In the genomic region with DNA sequence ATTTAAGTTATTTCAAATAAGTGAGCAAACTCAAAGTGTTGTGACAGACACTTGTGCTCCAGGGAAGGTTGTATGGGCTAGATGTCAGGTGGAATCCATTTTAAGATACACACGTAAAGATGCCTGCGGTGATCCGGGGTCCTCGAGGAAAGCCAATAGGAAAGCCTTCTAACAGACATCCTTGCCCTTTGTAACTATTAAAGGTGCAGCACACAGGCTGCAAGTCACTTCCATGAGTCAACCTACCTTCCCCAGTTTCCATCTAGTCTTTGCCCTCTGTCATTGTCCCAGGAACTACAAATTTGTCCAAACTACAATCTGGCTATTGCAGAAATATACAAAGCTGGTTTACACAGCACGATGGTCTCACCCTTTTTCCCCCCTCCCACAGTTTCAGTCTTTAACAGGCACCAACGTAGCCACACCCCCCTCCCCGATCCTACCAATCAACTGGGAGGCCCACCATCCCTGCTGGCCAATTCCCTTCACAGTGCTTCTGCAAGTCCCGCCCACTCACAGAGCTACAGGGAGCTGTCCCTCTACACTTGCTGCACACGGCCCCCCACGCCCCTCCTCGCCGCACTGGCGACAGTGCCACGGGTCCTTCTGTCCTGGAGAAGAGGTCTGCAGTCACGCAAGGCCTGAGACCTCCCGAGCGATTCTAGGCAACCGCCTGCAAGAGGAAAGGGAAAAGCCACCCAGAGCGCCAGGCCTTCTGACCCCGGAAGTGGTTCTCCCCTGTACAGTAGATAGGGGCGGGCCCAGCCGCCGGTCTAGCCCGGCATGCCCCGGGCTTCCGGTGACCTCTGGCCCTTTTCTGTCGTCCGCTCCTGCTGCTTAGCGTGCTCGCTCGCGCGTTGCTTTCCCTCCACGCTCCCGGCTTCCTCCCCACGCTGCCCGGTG, we compare ENCODE assay signal across 7 mouse cellular contexts. TPM values are rescaled to one million over a fixed set of nuclear protein-coding genes. Genes with fewer than 3 reads are reported as not detected.
DNase-seq lines count a peak whose midpoint lies in the region; ATAC-seq lines count a peak whose summit lies in the region.

A gene (plus strand): TSS at position 791 of the 903 bp plus-strand sequence.

- H3K4me3 ChIP-seq in intestine, embryonic 16.5 days (ENCODE audit: low read length), result peak within 1 kb of the TSS; percentile 80
- peak within 1 kb of the TSS; percentile 86 for H3K4me3 ChIP-seq in midbrain, embryonic 11.5 days (ENCODE audit: low read depth, low read length)

- ATAC-seq in intestine, embryonic 16.5 days, result peak; percentile 99
- peak; percentile 99 for ATAC-seq in midbrain, embryonic 11.5 days (ENCODE audit: low FRiP score)

- intact Hi-C loops in left cerebral cortex, postnatal 36 days (cut with DNase I), result loop anchor here (5.0 kb wide), 1 partner anchor 46 kb away; a partner anchor contains a TSS

- WGBS in intestine, embryonic 16.5 days, result under 1% methylated on average over 36 of the region's 37 CpGs
- under 1% methylated on average over 35 of the region's 37 CpGs for WGBS in midbrain, embryonic 11.5 days

- peak; percentile 92 for DNase-seq in adrenal gland, adult 8-10 months
- DNase-seq in embryo, embryonic 9.5 days (ENCODE audit: extremely low spot score), result peak; percentile 97
- DNase-seq in gastrocnemius, postnatal 4 days (ENCODE audit: low spot score in 2 of 2), result peak; percentile 83 to 92
- peak; percentile 96 to 97 for DNase-seq in left cerebral cortex, postnatal 36 days (ENCODE audit: low spot score in 2 of 2)
- peak; percentile 99 for DNase-seq in midbrain, embryonic 11.5 days (ENCODE audit: low spot score, missing footprints)
- peak; percentile 89 for DNase-seq in skeletal muscle tissue, adult 2 months (ENCODE audit: low read depth, low spot score)

- H3K9me3 ChIP-seq in intestine, embryonic 16.5 days (ENCODE audit: control insufficient read depth, low read length), result no peaks in the 10 kb centered on the region
- H3K9me3 ChIP-seq in midbrain, embryonic 11.5 days (ENCODE audit: control insufficient read depth, low read length), result no peaks in the 10 kb centered on the region

- peak within 1 kb of the TSS; percentile 75 for H3K4me2 ChIP-seq in intestine, embryonic 16.5 days (ENCODE audit: low read depth, low read length)
- H3K4me2 ChIP-seq in midbrain, embryonic 11.5 days, result peak within 1 kb of the TSS; percentile 68

- no peaks in the 10 kb centered on the region for H3K36me3 ChIP-seq in intestine, embryonic 16.5 days (ENCODE audit: control insufficient read depth, insufficient read depth, low read length)
- no peaks in the 10 kb centered on the region for H3K36me3 ChIP-seq in midbrain, embryonic 11.5 days (ENCODE audit: control insufficient read depth, insufficient read depth, low read length)

- H3K9ac ChIP-seq in intestine, embryonic 16.5 days (ENCODE audit: low read depth, low read length), result peak within 1 kb of the TSS; percentile 93
- peak within 1 kb of the TSS; percentile 90 for H3K9ac ChIP-seq in midbrain, embryonic 11.5 days (ENCODE audit: low read length)

- peak within 1 kb of the TSS; percentile 96 for H3K27ac ChIP-seq in intestine, embryonic 16.5 days (ENCODE audit: low read length)
- H3K27ac ChIP-seq in midbrain, embryonic 11.5 days (ENCODE audit: low read depth, low read length), result peak within 1 kb of the TSS; percentile 88

- peaks cover 10% of the 10 kb centered on the region; the same call in 1 of the 2 replicates for H3K4me1 ChIP-seq in intestine, embryonic 16.5 days (ENCODE audit: control insufficient read depth, insufficient read depth, low read length)
- H3K4me1 ChIP-seq in midbrain, embryonic 11.5 days (ENCODE audit: control insufficient read depth, insufficient read depth, low read length), result peaks cover 12% of the 10 kb centered on the region

- H3K27me3 ChIP-seq in intestine, embryonic 16.5 days (replicated peaks; ENCODE audit: control insufficient read depth, insufficient read depth, low read length), result no peaks in the 10 kb centered on the region
- H3K27me3 ChIP-seq in midbrain, embryonic 11.5 days (ENCODE audit: control insufficient read depth, insufficient read depth, low read length), result no peaks in the 10 kb centered on the region

RNA-seq across cellular contexts. Expression of the gene that starts here (rescaled TPM):
- total RNA-seq in adrenal gland, adult 8-10 months (2022), result 10 to 100 TPM; 50.4 to 54.6 (median 52.8) TPM
- 10 to 100 TPM; 40.4 to 43.9 TPM for total RNA-seq in gastrocnemius, postnatal 4 days (2021)
- polyA plus RNA-seq in intestine, embryonic 16.5 days (2015; fragmentation: Nextera tagmentation; extraction: Ambion mirVana), result 39.2 and 41.7 TPM in 2 replicates
- total RNA-seq in left cerebral cortex, postnatal 36 days (2021), result 10 to 100 TPM; 97.4 to 99.5 TPM
- 67.9 and 74.1 TPM in 2 replicates for polyA plus RNA-seq in midbrain, embryonic 11.5 days (2014; fragmentation: Nextera tagmentation; extraction: Ambion mirVana)

Comparison
In these comparisons a context has a peak if more than half of its experiments do, and no peak if none do; other contexts are left out.
1. Peak in every context shown above with its lines: DNase-seq, ATAC-seq, H3K4me3 ChIP-seq and H3K27ac ChIP-seq.